Mouse (Mus musculus) cerebellum, adult 2 months (tissue): ENCODE measurements around the gene Gm45837. TPM values are rescaled to one million over a fixed set of nuclear protein-coding genes. Genes with fewer than 3 reads are reported as not detected.

Source experiments
- DNase-seq, 2 experiments: peaks; one replicate each; pipeline ENCODE4 v3.0.0; 2021
- H3K27ac ChIP-seq: fragments of 200-500 bp; 2 replicates; pipeline ENCODE4 v1.5.1; 2012; ENCODE audit warnings: low read length, control low read depth, inconsistent platforms; ENCODE audit not compliant: insufficient read depth
- H3K27me3 ChIP-seq: fragments of 200-500 bp; 2 replicates; pipeline ENCODE4 v1.6.1; 2012; ENCODE audit warnings: inconsistent platforms, mild to moderate bottlenecking, low read length, moderate library complexity; ENCODE audit not compliant: control insufficient read depth, insufficient read depth
- H3K4me1 ChIP-seq: fragments of 200-500 bp; 2 replicates; pipeline ENCODE4 v1.6.1; 2011; ENCODE audit warnings: low read length; ENCODE audit not compliant: control insufficient read depth, insufficient read depth
- H3K4me3 ChIP-seq: fragments of 200-500 bp; replicated peaks from 2 replicates; pipeline ENCODE3; 2011; ENCODE audit warnings: mild to moderate bottlenecking, low read depth, low read length, control low read depth; ENCODE audit not compliant: insufficient read depth
- CTCF ChIP-seq: fragments of 200-500 bp; IDR thresholded peaks from 2 replicates; pipeline ENCODE4 v1.5.1; 2011; ENCODE audit warnings: low read depth, mild to moderate bottlenecking, control low read depth, low read length, moderate library complexity, borderline replicate concordance; ENCODE audit not compliant: insufficient read depth
- POLR2A ChIP-seq: fragments of 200-500 bp; IDR thresholded peaks from 2 replicates; pipeline ENCODE4 v1.6.1; 2011; ENCODE audit warnings: low read length, control low read depth, borderline replicate concordance; ENCODE audit not compliant: insufficient read depth
- WGBS: fragments of 180-500 bp; shearing (Covaris S2); methylation state at CpG from one replicate; pipeline ENCODE4 v1.1.7; 2018; 5-methylcytosine and 5-hydroxymethylcytosine counted together
- polyA plus RNA-seq: library from polyadenylated mRNA; depleted of rRNA; stranded (reverse); fragments of >200 nt; gene quantifications from 2 replicates; pipeline ENCODE4 v1.2.3, GENCODE M21; 2012

Gene Gm45837
- polyA plus RNA-seq, 1 experiment, result 1.2 TPM

DNA sequence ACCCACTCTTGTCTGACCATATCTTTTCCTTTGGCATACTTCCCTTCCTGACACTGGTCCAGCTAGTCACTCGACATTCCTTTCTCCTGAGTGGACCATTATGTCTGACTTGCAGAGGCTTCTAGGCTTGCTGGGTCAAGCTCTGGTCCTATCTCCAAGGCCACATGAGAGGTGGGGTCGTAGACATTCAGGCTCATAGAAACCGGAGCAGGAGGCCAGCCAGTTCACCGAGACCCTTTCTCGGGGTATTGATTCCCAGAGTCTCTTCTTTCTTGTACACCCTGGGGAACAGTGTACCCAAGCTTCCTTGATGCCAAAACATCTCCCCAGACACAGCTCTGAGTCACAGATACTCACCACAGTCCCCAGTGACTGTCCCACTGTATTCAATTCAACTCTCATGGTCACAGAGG lies 63.7 kb downstream of the Gm45837 start:
- H3K4me3 ChIP-seq, result no peak overlapping the region
- WGBS, result 83% methylated on average over 5 of the region's 5 CpGs
- H3K27ac ChIP-seq, result no peak overlapping the region
- TF ChIP-seq CTCF, result no peak
- TF ChIP-seq POLR2A, result no peak
- no peak for DNase-seq
- H3K27me3 ChIP-seq, result no peaks in the 10 kb centered on the region
- peaks cover 17% of the 10 kb centered on the region for H3K4me1 ChIP-seq

DNA sequence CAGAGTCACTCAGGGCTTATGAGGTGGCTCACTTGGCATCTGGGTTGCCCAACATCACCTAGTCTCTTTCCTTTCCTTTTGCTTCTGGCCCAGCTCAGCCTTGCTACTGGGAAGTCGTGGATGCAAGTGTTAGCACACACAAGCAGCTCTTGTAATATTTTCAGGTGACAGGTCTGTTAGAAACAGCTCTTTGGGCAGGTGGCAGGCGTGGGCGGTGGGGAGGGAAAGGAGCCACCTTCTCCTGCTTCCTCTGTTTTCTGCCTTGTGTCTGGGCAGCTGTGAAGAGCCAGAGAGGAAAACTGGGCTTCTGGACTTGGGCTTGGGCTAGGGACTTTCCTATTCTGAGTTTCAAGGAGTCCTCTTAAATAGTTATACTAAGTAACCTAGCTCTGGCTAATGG lies 65.3 kb downstream of the Gm45837 start:
- no peak overlapping the region for H3K4me3 ChIP-seq
- DNase-seq, result no peak
- no peak overlapping the region for H3K27ac ChIP-seq
- WGBS, result 79% methylated on average over 3 of the region's 3 CpGs
- TF ChIP-seq POLR2A (no peak), CTCF (no peak)
- H3K4me1 ChIP-seq, result peaks cover 24% of the 10 kb centered on the region
- H3K27me3 ChIP-seq, result no peaks in the 10 kb centered on the region

DNA sequence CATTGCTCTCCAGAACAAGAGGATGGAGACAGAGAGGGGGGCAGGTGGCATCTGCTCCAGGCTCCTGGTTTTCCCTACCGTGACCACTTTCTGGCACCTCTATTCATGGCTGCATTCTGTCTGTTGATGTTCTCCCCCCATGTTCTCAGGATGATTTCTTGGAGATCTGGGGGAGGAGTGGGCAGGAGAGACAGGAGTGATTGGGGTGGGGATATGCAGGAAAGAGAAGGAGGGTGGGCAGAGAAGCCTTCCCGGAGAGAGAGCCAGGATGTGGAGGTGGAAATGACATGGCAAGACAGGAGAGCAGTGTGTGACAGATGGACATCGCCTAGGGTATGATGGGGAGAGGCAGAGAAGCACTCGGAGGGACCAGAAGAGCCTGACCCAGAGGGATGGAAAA lies 65.8 kb downstream of the Gm45837 start:
- TF ChIP-seq CTCF (no peak), POLR2A (no peak)
- DNase-seq, result no peak
- 21% methylated on average over 4 of the region's 4 CpGs for WGBS

DNA sequence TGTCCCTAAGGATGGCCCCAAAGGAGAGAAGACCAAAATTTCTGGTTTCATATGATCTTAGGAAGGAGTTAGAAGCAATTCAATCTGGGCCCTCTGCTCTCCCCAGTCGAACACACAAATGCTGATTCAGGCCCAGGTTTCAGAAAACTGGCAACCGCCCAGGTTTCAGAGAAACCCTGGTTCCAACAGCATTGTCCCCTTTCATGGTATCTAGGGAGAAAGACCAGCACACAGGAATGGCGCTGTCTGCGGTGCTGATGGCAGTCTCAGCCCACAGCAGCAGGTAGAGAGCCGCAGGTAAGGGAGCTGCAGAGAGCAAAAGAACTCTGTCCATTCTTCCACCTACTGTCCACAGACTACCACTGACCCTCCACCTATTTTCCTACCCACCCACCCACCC lies 66.5 kb downstream of the Gm45837 start:
- H3K27me3 ChIP-seq, result no peaks in the 10 kb centered on the region

More for the DNA sequence above, 65.8 kb downstream of the Gm45837 start:
- Histone ChIP-seq H3K4me1 (peaks cover 24% of the 10 kb centered on the region), H3K4me3 (no peak overlapping the region), H3K27me3 (no peaks in the 10 kb centered on the region), H3K27ac (no peak overlapping the region)

DNA sequence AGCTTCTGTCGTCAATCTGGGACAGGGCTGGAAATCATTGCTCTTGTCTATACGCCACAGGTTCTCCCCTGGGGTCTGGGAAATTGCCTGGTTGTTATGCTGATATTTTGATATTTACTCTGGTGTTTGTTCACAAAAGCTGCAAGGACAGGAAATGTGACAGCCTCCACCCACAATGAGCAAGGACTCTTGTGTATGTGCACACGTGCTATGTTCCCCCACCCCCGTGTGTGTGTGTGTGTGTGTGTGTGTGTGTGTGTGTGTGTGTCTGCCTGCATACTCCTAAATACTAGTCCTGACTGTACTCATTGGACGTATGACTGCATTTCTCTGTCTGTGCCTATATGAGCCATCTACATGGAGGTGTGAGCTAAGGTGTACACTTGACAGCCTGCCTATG lies 67.4 kb downstream of the Gm45837 start:
- no peak overlapping the region for H3K4me3 ChIP-seq
- H3K4me1 ChIP-seq, result peaks cover 24% of the 10 kb centered on the region
- H3K27me3 ChIP-seq, result no peaks in the 10 kb centered on the region
- 91% methylated on average over 5 of the region's 5 CpGs for WGBS
- H3K27ac ChIP-seq, result no peak overlapping the region
- TF ChIP-seq POLR2A, result no peak
- DNase-seq, result no peak

More for the DNA sequence above, 66.5 kb downstream of the Gm45837 start:
- no peak for TF ChIP-seq POLR2A
- TF ChIP-seq CTCF, result no peak
- 74% methylated on average over 5 of the region's 5 CpGs for WGBS
- Histone ChIP-seq H3K4me3 (no peak overlapping the region), H3K27ac (no peak overlapping the region), H3K4me1 (peaks cover 24% of the 10 kb centered on the region)
- DNase-seq, result no peak

DNA sequence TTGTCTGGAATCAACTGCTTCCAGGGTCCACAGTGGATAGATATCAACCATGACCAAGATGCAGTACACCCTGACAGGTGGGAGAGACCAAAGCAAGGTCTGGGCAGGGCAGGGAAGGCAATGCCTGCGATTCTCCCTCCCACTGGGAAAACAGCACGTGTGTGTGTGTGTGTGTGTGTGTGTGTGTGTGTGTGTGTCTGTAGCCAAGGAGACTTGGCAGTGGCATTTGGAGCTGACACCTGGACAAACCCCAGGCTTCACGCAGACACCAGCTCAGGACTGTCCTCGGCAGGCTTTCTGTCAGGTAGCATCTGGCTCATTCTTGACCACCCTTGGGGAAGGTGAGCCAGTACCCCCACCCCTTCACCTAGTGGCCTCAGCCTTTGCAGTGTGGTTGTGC lies 69.2 kb downstream of the Gm45837 start:
- no peak overlapping the region for H3K27ac ChIP-seq

DNA sequence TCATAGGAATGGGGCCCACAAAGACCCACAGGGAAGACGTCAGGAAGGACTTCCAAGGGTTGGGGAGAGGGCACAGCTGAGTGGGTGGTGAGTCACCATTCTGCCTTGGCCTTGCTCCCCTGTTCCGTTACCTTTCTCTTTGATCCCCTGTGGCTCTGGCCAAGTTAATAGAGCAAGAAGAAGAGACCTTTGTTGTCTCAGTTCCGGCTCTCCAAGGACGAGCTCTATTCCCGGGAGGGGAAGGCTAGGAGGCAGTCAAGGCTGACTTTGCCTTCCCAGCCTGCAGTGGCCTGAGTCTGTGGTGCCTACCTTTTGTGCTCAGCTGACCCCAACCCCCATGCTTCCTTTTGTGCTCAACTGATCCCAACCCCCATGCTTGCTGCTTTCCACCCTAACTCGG lies 70.0 kb downstream of the Gm45837 start:
- Histone ChIP-seq H3K4me3 (no peak overlapping the region), H3K27ac (no peak overlapping the region), H3K27me3 (no peaks in the 10 kb centered on the region), H3K4me1 (peaks cover 24% of the 10 kb centered on the region)
- no peak for TF ChIP-seq CTCF
- TF ChIP-seq POLR2A, result no peak
- no peak for DNase-seq
- 82% methylated on average over 6 of the region's 6 CpGs for WGBS

More for the DNA sequence above, 69.2 kb downstream of the Gm45837 start:
- Histone ChIP-seq H3K4me1 (peaks cover 24% of the 10 kb centered on the region), H3K27me3 (no peaks in the 10 kb centered on the region), H3K4me3 (no peak overlapping the region)
- 12% methylated on average over 4 of the region's 4 CpGs for WGBS
- no peak for DNase-seq
- no peak for TF ChIP-seq CTCF

DNA sequence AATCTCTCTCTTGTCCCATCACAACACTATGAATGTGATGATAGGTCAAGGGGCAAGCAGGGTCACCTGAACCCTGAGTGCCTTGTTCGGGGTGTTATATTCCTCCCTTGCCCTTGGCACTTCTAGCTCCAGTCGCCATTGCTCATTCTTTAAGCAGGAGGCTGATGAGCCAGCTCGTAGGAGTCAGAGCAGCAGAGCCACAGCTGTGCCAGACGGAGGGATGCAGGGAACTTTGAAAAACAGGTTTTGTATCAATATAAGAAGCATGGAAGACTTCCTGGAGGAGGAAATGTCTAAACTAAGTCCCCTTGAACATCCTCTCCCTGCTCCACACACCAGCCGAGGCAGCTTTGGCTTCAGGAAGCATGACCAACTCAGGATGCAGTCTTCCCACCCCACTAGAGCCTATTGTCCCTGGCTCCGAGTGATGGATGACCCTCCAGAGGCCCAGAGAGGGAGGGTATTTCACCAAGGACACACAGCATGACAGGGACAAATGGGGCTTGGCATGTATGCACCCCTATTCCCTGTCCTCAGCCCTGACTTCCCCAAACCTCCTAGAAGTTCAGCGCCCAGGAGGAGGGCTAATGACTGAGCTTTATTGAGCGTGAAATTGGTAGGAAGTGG lies 71.3 kb downstream of the Gm45837 start:
- no peak for DNase-seq
- peaks cover 12% of the 10 kb centered on the region for H3K4me1 ChIP-seq
- H3K27me3 ChIP-seq, result no peaks in the 10 kb centered on the region
- no peak overlapping the region for H3K4me3 ChIP-seq
- no peak overlapping the region for H3K27ac ChIP-seq
- TF ChIP-seq CTCF (no peak), POLR2A (no peak)
- 61% methylated on average over 8 of the region's 8 CpGs for WGBS
